Mouse (Mus musculus) heart, embryonic 11.5 days (tissue): ENCODE data around the gene Trim37. TPM values are rescaled to one million over a fixed set of nuclear protein-coding genes. Genes with fewer than 3 reads are reported as not detected.

Experiments
- microRNA counts: library from miRNA; unstranded; fragments of <30 nt; microRNA quantifications from one replicate; lab custom pipeline; 2015
- microRNA-seq: library from miRNA; unstranded; fragments of <30 nt; microRNA quantifications from one replicate; pipeline ENCODE4, GENCODE M21; 2016; ENCODE audit warnings: borderline number of aligned reads
- polyA plus RNA-seq: library from polyadenylated mRNA; unstranded; fragments of >200 nt; fragmentation: Nextera tagmentation; extraction: Ambion mirVana; gene quantifications from 2 replicates; pipeline ENCODE4 v1.2.1, GENCODE M21; 2014

Trim37 gene
- polyA plus RNA-seq, 1 experiment from 2014 or later, result 24.5 TPM

MicroRNAs within 50 kb of the gene (microRNA counts, 519-probe panel; counts per million panel counts)
- 5,928 counts per million, percentile 72 among the panel's probes with 10 or more counts for microRNA mmu-miR-301a (lab: Ali Mortazavi, UCI)

Small RNA genes within 50 kb of the gene (microRNA-seq; reads per million reads assigned to microRNA genes)
- gene Mir301, result 1,017 reads per million, percentile 84 among the genes with 10 or more reads in this experiment

Other genes starting within 250 kb of the Trim37 start
- 16.8 and 23.9 TPM in 2 replicates for gene Ypel2, start 133.4 kb upstream of the Trim37 start, polyA plus RNA-seq
- gene Gdpd1, start 53.0 kb upstream of the Trim37 start, polyA plus RNA-seq, result 20.6 and 28.5 TPM in 2 replicates
- gene Smg8, start 40.3 kb upstream of the Trim37 start, polyA plus RNA-seq, result 18.7 and 19.4 TPM in 2 replicates
- gene Prr11, start 18.4 kb upstream of the Trim37 start, polyA plus RNA-seq, result 12.4 and 14.4 TPM in 2 replicates
- 74.8 and 81.0 TPM in 2 replicates for gene Ska2, start 17.8 kb upstream of the Trim37 start, polyA plus RNA-seq
- gene Ppm1e, start 231.9 kb downstream of the Trim37 start, polyA plus RNA-seq, result 3.8 and 4.2 TPM in 2 replicates